Mouse (Mus musculus) urinary bladder, postnatal 25 days (tissue): ENCODE data around the gene Msh6.
"Not testable (repeated sequence)": the region's sequence is repeated elsewhere in the genome, so short reads cannot be mapped to it uniquely, and the experiment has no call there.

Experiments used
- DNase-seq: peaks from one replicate; pipeline ENCODE4 v3.0.0; 2022; ENCODE audit warnings: low spot score

The Msh6 gene

DNA sequence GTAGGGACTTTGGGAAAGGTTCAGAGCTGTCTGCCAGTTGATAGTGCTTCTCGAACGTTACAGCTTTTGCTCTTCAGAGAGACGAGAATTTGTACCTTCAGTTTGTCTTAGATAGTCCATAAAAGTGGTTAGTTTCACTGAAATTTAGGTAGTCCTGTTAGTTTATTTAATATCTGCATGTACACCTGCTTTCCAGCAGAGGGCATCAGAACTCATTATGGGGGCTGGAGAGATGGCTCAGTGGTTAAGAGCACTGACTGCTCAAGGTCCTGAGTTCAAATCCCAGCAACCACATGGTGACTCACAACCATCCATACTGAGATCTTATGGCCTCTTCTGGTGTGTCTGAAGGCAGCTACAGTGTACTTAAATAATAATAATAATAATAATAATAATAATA lies 7.2 kb downstream of the Msh6 start:
- DNase-seq: no peak

DNA sequence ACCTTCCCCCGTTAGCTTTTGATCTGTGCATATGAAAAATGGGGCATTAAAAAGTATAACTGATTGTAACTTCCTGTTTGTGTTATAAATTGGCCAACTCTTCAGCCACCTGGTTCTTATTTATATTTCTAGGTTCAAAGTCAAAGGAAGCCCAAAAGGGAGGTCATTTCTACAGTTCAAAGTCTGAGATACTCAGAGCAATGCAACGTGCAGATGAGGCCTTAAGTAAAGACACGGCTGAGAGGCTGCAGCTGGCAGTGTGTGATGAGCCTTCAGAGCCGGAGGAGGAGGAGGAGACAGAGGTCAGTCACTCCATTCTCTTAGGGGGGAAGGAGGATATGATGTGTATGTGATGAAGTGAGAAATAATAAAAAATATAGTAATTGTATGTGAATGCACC lies 8.5 kb downstream of the Msh6 start:
- no peak for DNase-seq

DNA sequence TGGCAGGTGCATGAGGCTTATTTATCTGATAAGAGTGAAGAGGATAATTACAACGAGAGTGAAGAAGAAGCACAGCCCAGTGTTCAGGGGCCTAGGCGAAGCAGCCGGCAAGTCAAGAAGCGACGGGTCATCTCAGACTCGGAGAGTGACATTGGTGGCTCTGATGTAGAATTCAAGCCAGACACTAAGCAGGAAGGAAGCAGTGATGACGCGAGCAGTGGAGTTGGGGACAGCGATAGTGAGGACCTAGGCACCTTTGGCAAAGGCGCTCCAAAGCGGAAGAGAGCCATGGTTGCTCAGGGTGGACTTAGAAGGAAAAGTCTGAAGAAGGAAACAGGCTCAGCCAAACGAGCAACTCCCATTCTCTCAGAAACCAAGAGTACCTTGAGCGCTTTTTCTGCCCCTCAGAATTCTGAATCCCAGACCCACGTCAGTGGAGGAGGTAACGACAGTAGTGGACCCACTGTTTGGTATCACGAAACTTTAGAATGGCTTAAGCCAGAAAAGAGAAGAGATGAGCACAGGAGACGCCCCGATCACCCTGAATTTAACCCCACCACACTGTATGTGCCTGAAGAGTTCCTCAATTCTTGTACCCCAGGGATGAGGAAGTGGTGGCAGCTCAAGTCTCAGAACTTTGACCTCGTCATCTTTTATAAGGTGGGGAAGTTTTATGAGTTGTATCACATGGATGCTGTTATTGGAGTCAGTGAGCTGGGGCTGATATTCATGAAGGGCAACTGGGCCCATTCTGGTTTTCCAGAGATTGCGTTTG lies 9.8 kb downstream of the Msh6 start:
- DNase-seq: no peak

DNA sequence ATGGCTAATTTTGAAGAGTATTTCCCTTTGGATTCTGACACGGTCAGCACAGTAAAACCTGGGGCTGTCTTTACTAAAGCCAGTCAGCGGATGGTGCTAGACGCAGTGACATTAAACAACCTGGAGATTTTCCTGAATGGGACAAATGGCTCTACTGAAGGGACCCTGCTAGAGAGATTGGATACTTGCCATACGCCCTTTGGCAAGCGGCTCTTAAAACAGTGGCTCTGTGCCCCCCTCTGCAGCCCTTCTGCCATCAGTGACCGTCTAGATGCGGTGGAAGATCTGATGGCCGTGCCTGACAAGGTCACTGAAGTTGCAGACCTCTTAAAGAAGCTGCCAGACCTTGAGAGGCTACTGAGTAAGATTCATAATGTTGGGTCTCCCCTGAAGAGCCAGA lies 11.1 kb downstream of the Msh6 start:
- DNase-seq: no peak

DNA sequence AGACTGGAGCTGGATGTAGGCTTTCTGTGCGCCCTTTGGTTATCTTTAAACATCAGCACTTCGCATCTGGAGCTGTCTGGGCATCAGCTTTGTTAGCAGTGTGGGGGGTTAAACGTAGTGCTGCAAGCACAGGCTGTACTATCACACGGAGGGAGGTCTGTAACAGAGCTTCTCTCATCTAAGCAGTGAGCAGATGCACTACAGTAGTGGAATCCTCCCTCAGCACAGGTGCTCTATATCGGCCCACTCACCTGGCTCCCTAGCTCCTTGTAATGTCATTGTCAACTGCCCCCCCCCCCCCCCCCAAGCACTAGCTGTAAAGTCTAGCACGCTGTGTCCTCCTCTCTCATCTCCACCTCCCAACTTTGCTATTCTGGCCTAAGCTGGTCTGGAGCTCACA lies 12.6 kb downstream of the Msh6 start:
- no peak for DNase-seq

DNA sequence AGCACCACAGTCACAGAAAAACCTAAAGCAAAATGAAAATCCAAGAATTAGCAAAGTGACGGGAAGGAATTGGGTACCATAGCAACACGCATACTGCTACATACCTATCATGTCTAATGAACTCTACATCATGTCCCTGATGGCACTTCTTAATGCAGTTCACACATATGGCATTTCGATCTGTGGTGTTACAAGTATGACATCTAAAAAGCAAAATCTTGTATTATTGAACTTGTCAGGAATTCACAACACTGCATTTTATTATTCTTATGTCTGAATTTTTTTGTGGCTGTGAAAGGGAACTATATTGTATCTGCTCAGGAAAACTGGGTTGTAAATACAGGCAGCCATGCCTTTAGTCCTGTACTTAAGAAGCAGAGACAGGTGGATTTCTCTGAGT lies 17.3 kb downstream of the Msh6 start:
- no peak for DNase-seq

DNA sequence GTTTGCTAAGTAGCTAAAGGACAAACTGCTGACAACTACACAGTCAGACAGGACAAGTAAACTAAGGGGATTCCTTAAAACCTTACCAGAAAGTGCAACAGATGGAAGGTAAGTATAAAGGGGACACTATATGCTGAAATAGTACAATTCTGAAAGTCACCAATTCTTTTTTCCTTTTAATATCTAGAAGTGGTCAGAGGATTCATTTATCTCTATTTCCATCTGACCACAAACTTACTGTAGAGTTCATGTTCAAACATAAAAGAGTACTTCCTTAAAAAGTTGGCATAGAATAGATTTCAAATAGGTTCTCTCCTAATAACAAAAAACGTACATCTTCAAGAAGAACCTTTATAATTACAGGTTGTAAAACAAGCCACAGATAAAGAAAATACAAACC lies 18.5 kb downstream of the Msh6 start:
- DNase-seq: no peak

DNA sequence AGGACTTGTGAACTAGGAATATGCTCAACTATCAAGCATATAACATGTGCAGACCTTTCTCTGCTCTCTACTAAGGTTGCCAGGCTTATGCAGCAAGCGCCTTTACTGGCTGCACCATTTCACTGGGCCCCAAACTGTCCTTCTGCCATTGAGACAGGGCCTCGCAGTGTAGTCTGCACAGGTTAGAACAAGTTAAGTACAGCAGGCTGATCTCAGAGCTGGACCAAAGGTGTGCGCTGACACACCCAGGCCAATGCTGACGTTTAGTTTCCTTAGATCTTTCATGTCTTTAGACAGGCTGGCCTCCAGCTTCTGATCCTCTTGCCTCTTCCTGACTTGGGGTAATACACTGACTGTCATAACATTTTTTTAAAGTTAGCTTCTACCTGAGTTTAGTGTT lies 22.9 kb downstream of the Msh6 start:
- no peak for DNase-seq

DNA sequence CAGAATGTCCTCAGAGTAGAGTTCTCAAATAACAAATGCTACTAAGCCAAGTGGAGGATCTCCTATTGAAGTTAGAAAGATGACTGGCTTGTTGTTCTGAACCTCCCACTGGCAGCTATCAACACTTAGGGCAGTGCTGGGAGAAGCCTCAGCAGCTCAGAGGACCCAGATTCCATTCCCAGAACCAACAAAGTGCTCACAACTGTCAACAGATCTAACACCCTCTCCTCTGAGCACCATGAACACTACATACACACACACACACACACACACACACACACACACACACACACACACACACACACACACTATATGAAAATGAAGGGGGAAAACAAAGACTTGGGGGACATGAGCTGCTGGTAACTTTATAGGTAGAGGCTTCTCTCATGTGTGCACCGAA lies 30.0 kb downstream of the Msh6 start:
- no peak for DNase-seq

DNA sequence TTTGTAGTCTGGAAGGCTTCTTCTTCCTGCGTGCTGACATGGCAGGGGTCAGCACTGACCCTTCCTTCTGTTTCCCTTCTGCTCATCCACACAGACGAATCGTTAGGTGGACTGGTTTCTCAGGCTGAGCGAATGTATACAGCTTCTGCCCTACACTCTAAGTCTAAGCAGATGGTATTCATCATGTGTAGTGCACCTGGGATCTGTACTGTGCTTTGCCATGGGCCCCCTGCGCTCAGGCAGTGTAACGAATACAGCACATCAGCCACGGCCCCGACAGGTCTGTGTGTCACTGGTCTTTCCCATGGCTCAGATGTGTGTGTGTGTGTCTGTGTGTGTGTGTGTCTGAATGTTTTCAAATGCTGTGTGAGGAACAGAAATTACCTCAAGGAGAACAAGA lies 32.1 kb downstream of the Msh6 start:
- no peak for DNase-seq

DNA sequence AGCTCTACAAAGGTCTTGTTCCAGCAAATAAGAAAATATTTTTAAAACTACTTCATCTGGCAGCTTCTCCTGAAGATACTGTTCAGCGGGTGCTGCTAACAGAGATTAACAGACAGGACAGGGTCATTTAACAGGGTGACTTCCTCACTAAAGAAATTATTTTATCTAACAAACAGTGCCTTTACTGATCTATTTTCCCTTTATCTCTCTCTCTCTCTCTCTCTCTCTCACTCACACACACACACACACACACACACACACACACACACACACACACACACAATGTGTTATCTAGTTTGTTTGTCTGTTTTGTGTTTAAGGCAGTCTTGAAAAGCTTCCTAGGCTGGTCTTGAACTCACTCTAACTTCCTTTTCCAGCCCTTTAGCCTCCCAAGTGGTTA lies 39.6 kb downstream of the Msh6 start:
- DNase-seq: no peak

DNA sequence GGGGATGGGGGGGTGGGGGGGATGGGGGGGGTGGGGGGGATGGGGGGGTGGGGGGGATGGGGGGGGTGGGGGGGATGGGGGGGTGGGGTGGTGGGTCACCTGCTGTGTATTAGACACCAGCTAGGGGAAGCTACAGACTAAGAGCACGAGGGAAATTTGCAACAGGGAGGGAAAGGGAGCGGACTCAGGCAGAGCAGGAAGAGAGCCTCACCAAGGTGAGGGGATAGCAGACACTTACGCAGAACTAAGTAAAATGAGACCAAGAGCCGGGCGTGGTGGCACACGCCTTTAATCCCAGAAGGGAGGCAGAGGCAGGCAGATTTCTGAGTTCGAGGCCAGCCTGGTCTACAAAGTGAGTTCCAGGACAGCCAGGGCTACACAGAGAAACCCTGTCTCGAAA lies 41.2 kb downstream of the Msh6 start:
- DNase-seq: not testable (repeated sequence)

DNA sequence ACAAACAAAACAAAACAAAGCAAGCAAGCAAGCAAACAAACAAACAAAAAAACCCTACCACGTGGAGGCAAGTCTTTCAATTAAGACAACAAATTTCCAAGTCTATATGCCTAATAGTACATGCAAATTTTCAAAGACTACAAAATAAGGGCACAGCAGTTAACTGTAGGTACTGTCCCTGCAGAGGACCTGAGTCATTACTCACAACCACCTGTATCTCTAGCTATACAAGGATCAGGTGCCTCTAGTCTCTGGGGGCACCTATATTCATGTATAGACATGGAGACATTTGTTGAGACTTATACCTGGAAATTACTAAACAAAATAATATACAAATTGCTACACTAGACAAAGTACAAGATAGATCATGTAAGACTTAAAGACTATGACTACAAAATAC lies 49.1 kb downstream of the Msh6 start:
- no peak for DNase-seq

DNA sequence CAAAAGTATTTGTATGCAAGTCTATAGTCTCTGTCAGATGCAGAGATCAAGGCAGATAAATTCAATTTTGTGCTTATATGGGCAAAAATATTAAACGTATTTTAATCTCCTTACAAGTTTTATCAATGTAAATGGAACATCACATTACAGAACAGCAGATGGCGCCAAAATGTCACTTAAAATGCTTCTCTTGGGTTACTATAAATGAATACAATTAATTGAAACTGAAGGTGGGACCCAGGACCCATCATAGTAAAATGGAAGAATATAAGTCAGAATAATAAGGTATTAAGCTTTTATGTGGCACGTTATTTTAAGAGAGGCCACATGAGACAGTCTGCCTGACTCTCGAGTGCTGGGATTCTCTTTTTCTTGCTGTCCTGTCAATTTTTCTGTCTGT lies 50.4 kb downstream of the Msh6 start:
- DNase-seq: peak; percentile 15

DNA sequence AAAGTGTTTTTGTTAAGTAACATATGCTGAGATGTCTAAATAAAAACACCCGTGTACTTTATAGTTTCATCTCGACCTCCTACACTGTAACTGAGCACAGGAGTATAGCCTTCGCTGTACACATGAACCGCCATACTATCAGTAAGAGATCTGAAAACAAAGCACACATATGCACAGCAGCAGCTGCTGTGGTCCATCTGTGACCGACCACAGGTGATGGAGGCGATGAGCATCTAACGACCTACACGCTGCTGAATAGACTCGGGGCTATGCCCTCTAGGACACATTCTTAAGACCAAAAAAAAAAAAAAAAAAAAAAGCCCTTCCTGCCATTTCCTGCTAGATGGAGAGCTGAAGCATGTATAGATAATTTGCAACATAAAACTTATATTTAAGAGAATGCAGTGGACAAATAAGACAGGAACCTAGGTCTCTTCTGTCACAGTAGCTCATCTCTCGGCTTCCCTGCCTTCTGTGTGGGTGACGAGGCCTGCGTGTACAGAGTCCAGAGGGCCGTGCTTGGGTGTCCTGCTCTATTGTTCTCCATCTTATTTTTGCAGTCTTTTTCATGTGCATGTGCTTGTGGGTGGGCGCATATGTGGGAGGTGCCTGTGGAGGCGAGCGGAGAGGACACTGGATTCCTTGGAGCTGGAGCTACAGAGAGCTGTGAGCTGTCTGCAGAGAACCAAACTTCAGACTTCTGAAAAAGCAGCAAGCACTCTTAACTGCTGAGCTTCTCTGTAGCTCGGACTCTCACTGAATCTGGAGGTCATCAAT lies 54.5 kb downstream of the Msh6 start:
- no peak for DNase-seq

DNA sequence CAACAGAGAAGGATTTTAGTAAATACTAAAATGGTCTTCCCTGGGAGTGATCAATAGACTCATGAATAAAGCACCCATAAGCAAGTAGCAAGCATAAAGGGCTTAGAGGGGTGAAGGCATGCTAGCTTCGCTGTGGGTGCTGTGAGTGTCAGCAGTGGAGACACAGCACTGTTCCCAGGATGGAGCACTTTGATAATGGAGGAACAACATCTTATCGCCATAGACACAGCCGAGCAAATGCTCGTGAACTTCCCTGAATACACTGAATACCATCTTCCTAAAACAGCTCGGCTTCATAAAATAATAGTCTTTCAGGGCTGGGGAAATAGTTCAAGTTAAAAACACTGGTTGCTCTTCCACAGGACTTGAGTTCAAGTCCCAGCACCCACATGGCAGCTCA lies 56.9 kb downstream of the Msh6 start:
- DNase-seq: no peak

DNA sequence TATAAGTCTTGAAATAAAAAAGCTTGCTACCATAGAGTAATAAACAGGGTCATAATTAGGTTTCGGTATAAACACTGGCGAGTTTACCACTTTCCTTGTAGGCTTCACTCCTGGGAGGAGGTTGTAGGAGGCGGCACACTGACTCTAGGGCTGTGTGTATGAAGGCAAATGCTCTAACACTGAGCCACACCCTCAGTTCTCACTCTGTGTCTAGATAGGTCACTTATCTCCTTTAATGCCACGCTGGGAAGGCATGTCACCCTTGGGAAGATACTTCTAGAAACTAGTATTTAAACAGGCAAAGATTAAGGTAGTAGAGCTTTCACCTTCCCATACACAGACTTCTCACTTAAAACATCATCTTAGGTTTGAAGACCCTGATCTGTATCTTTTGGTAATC lies 59.6 kb downstream of the Msh6 start:
- no peak for DNase-seq
